Mouse (Mus musculus) limb, embryonic 15.5 days (tissue): ENCODE results near the gene Gpd2. TPM values are rescaled to one million over a fixed set of nuclear protein-coding genes. Genes with fewer than 3 reads are reported as not detected.

Experiments used
- ATAC-seq: fragments of 200-750 bp; cut with Nextera tagmentation; 2 replicates; pipeline ENCODE4 v1.8.0; 2017; ENCODE audit warnings: low read depth, moderate TSS enrichment; ENCODE audit not compliant: insufficient number of reproducible peaks, low FRiP score, low TSS enrichment
- H3K27ac ChIP-seq: fragments of 300-500 bp; sonication (generic); 2 replicates; pipeline ENCODE4 v1.5.1; 2015; ENCODE audit warnings: moderate library complexity, mild to moderate bottlenecking, inconsistent platforms
- H3K27me3 ChIP-seq: fragments of 300-500 bp; sonication (generic); 2 replicates; pipeline ENCODE4 v1.6.1; 2015; ENCODE audit warnings: inconsistent platforms
- H3K36me3 ChIP-seq: fragments of 300-500 bp; sonication (generic); 2 replicates; pipeline ENCODE4 v1.6.1; 2015; ENCODE audit warnings: inconsistent platforms
- H3K4me1 ChIP-seq: fragments of 300-500 bp; sonication (generic); 2 replicates; pipeline ENCODE4 v1.6.1; 2015; ENCODE audit warnings: inconsistent platforms
- H3K4me2 ChIP-seq: fragments of 300-500 bp; sonication (generic); 2 replicates; pipeline ENCODE4 v1.6.1; 2015; ENCODE audit warnings: mild to moderate bottlenecking, inconsistent platforms
- H3K4me3 ChIP-seq: fragments of 300-500 bp; sonication (generic); 2 replicates; pipeline ENCODE4 v1.5.1; 2015; ENCODE audit warnings: mild to moderate bottlenecking, inconsistent platforms
- H3K9ac ChIP-seq: fragments of 300-500 bp; sonication (generic); 2 replicates; pipeline ENCODE4 v1.6.1; 2015; ENCODE audit warnings: inconsistent platforms
- H3K9me3 ChIP-seq: fragments of 300-500 bp; sonication (generic); 2 replicates; pipeline ENCODE4 v1.6.1; 2016; ENCODE audit warnings: inconsistent platforms
- WGBS: fragments of 180-500 bp; shearing (Covaris S2); methylation state at CpG from one replicate; pipeline ENCODE4 v1.1.7; 2015; 5-methylcytosine and 5-hydroxymethylcytosine counted together
- polyA plus RNA-seq: library from polyadenylated mRNA; unstranded; fragments of >200 nt; fragmentation: Nextera tagmentation; extraction: Ambion mirVana; gene quantifications from 2 replicates; pipeline ENCODE4 v1.2.1, GENCODE M21; 2015

Gpd2 gene
- polyA plus RNA-seq, 1 experiment from 2014 or later: 12.5 TPM

DNA sequence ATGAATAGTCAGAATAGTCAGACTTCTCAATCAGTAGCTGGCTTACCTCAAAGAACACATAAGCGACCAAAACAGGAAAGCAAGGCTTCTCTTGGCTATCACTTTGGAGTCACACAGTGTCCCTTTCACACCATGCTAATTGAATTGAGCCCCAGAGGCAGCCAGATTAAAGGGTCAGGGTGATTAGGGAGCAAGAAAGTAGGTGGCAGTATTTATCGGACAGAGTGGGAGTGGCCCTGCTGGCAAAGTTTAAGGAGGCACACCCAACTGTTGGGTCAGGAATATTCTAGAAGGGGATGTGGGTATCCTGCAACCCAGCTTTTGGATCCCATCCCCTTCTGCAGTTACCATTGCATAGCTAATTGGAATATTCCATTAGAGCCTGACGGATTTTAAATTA is 80.9 kb downstream of the Gpd2 start:
- Histone ChIP-seq H3K4me2 (no peak overlapping the region), H3K36me3 (no peaks in the 10 kb centered on the region), H3K9ac (no peak overlapping the region), H3K27me3 (no peaks in the 10 kb centered on the region), H3K27ac (no peak overlapping the region), H3K4me3 (no peak overlapping the region), H3K9me3 (no peaks in the 10 kb centered on the region), H3K4me1 (no peaks in the 10 kb centered on the region)
- 55% methylated on average over 3 of the region's 3 CpGs for WGBS
- no peak for ATAC-seq

DNA sequence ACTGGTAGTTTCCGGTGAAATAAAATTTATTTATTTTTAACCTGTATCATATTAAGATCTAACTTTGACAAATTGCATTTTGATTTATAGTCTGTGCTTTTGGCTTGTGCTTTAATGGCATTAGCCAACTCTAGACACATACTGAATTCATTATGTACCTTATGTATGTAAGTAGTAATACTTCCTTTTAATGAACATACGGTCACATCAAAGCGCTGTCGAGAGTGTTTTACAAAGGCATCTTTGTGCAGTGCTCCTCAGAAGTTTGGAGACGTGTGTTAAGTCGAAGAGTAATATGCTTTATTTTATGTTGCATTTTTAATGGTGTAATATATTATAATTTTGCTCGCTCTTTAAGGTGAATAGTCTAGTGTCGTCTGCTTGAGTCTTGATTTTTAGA is 88.7 kb downstream of the Gpd2 start:
- no peak overlapping the region for H3K4me2 ChIP-seq
- no peak overlapping the region for H3K4me3 ChIP-seq
- no peaks in the 10 kb centered on the region for H3K27me3 ChIP-seq
- H3K9ac ChIP-seq: no peak overlapping the region
- H3K9me3 ChIP-seq: no peaks in the 10 kb centered on the region
- WGBS: 33% methylated on average over 8 of the region's 8 CpGs
- no peaks in the 10 kb centered on the region for H3K4me1 ChIP-seq
- no peak overlapping the region for H3K27ac ChIP-seq
- no peaks in the 10 kb centered on the region for H3K36me3 ChIP-seq
- ATAC-seq: no peak

DNA sequence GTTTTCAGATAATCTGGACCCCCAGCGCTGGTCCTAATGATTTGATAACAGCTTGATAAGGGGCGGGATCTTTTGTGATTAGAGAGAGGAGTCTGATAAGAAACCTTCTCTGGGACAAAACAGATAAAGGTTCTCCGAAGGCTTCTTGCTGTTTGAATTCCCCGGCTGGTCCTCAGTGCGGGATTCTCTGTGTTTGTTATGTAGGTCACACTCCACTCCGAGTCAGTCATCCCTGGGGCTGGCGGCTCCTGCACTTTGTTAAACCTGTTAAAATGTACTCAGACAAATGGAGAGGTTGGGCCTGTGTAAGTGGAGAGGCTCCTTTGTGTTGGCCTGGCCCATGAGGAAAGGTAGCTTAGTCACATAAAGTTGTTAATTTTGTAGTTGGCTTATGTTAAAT is 91.9 kb downstream of the Gpd2 start:
- ATAC-seq: no peak
- H3K36me3 ChIP-seq: no peaks in the 10 kb centered on the region
- H3K27me3 ChIP-seq: no peaks in the 10 kb centered on the region
- H3K4me1 ChIP-seq: no peaks in the 10 kb centered on the region
- H3K9me3 ChIP-seq: no peaks in the 10 kb centered on the region
- H3K4me3 ChIP-seq: no peak overlapping the region
- 78% methylated on average over 7 of the region's 7 CpGs for WGBS
- no peak overlapping the region for H3K27ac ChIP-seq
- H3K4me2 ChIP-seq: no peak overlapping the region
- no peak overlapping the region for H3K9ac ChIP-seq

DNA sequence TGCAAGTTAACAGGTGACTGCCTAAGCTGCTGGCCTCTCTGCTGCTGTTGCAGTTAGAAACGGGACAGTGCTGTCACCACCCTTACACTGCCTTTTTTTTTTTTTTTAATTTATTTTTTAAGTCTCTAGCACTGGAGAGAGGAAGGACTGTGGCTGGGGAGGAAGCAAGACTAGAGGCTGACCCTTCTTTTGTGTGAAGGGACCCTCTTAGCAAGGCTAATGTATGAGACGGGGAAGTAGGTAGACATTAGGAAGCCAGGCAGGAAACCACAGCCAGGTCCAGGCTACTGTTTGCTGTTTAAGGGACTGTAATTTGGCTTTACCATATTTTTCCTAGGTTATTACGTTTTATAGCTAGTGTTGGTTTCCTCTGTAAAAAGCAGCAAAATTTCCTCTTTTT is 93.4 kb downstream of the Gpd2 start:
- Histone ChIP-seq H3K4me3 (no peak overlapping the region), H3K9me3 (no peaks in the 10 kb centered on the region), H3K9ac (no peak overlapping the region), H3K36me3 (no peaks in the 10 kb centered on the region), H3K27ac (no peak overlapping the region), H3K4me1 (no peaks in the 10 kb centered on the region), H3K27me3 (no peaks in the 10 kb centered on the region), H3K4me2 (no peak overlapping the region)
- ATAC-seq: no peak
- 32% methylated on average over 3 of the region's 3 CpGs for WGBS

DNA sequence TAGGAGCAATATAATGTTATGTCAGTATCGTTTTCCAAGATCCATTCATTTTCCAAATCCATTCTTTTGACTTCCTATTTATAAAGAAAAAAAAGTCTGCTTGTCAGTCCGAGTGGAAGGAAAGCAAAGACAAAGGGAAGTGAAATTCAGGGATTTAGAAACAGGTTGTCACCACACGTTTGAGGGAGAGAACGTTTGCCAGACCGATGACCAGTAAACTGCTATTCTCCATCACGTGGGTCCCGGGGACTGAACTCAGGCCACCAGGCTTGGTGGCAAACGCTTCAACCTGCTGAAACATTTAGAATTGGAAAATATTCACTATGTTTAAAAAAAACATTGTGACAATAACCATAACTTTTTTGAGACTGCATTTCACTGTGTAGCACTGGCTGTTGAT is 93.8 kb downstream of the Gpd2 start:
- no peaks in the 10 kb centered on the region for H3K4me1 ChIP-seq
- H3K27me3 ChIP-seq: no peaks in the 10 kb centered on the region
- H3K9ac ChIP-seq: no peak overlapping the region
- H3K4me2 ChIP-seq: no peak overlapping the region
- H3K4me3 ChIP-seq: no peak overlapping the region
- ATAC-seq: no peak
- no peak overlapping the region for H3K27ac ChIP-seq
- 71% methylated on average over 8 of the region's 8 CpGs for WGBS
- H3K36me3 ChIP-seq: no peaks in the 10 kb centered on the region
- H3K9me3 ChIP-seq: no peaks in the 10 kb centered on the region

DNA sequence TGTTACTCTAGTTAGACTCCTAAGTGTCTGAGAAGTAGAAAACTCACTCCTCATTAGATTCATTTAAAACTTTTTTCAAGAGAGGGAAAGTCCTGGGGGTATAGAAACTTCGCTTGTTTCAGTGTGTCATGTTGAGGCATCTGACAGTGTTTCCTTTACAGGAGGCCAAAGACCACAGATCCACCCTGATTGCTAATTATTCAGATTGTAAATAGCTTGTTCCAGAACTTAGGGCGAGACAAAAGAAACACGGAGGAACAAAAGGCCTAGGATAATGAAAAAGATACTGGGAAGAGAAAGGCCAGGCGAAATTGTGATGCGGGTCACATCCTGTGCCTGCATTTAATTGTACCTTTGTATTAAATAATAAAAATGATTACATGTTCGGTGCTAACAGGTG is 96.0 kb downstream of the Gpd2 start:
- WGBS: 82% methylated on average over 6 of the region's 6 CpGs

DNA sequence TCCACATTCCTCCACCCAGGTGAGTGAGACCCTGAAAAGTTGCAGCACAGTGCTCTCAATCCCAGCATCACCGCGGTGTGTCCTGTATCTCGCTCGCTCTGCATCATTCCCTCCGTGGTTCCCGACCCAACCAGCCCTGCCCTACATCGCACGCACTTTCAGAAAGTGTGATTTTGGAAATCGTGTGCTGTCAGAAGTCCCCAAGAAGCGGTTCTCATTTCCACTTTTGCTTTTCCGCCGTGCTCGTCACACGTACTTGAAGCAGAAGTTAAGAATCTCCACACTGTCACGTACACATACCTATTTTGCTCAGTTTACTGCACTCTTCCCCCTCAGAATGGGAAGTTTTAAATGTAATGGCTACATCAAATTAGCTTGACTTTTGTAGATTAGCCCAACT is 98.0 kb downstream of the Gpd2 start:
- Histone ChIP-seq H3K4me2 (no peak overlapping the region), H3K36me3 (no peaks in the 10 kb centered on the region), H3K4me1 (no peaks in the 10 kb centered on the region), H3K9me3 (no peaks in the 10 kb centered on the region), H3K9ac (no peak overlapping the region), H3K27ac (no peak overlapping the region), H3K27me3 (no peaks in the 10 kb centered on the region), H3K4me3 (no peak overlapping the region)
- ATAC-seq: no peak
- 90% methylated on average over 15 of the region's 15 CpGs for WGBS

More for the DNA sequence above, 96.0 kb downstream of the Gpd2 start:
- Histone ChIP-seq H3K4me1 (no peaks in the 10 kb centered on the region), H3K9me3 (no peaks in the 10 kb centered on the region), H3K4me2 (no peak overlapping the region), H3K27ac (no peak overlapping the region), H3K27me3 (no peaks in the 10 kb centered on the region), H3K36me3 (no peaks in the 10 kb centered on the region), H3K9ac (no peak overlapping the region), H3K4me3 (no peak overlapping the region)
- ATAC-seq: no peak

DNA sequence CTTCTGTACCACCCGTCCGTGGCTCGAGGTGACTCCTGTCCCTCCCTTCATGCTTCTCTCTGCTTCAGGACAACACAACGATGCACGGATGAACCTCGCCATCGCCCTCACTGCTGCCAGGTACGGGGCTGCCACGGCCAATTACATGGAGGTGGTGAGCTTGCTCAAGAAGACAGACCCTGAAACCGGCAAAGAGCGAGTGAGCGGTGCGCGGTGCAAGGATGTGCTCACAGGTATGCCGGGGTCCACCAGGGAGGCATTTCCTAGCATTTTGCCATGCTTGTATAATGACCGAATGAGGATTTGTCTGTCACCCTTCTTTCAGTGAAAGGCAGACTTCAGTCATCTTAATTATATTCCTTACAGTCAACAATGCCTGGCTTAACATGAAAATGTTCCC is 101.3 kb downstream of the Gpd2 start:
- ATAC-seq: no peak
- Histone ChIP-seq H3K9me3 (no peaks in the 10 kb centered on the region), H3K36me3 (no peaks in the 10 kb centered on the region), H3K4me1 (no peaks in the 10 kb centered on the region), H3K9ac (no peak overlapping the region), H3K4me3 (no peak overlapping the region), H3K4me2 (no peak overlapping the region), H3K27me3 (no peaks in the 10 kb centered on the region), H3K27ac (no peak overlapping the region)
- 93% methylated on average over 16 of the region's 16 CpGs for WGBS

DNA sequence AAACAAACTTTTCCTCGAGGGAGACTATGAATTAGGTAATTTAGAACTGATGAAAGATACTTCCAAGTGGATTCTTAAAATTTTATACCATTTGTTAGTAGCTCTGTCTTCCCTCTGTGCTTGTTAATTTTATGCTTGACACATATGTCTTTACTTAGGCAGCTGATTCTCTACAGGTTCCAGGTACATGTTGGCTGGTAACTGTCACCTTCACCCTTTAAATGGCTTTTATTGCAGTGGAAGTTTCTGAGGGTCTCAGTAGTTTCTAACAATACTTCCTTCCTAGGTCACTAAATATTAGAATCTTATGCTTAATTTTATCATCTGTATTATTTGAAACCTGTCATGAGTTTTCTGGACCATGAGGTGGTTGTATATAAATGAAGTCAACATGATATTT is 105.5 kb downstream of the Gpd2 start:
- H3K4me1 ChIP-seq: no peaks in the 10 kb centered on the region
- no peaks in the 10 kb centered on the region for H3K27me3 ChIP-seq
- no peaks in the 10 kb centered on the region for H3K9me3 ChIP-seq
- H3K36me3 ChIP-seq: no peaks in the 10 kb centered on the region
- no peak overlapping the region for H3K27ac ChIP-seq
- ATAC-seq: no peak
- H3K4me3 ChIP-seq: no peak overlapping the region
- H3K9ac ChIP-seq: no peak overlapping the region
- H3K4me2 ChIP-seq: no peak overlapping the region
- WGBS: 10% methylated on average over 1 of the region's 1 CpGs

DNA sequence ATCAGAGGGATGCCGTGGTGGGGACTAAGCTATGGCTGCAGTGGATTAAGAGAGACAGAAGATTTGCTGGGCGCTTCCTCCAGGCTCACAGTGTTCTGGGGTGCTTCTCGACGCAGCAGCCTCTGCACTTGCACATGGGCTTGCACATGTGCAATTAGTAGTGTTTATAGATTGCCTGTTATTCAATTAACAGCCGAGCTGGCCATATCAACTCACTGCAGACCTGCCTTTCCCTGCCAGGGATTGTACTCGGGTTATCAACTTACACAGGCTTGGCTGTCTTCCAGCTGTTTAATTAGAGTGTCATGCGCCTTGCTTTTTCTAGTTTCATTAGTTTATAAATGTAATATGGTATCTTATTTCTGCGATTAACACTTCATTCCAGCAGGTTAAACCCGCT is 113.2 kb downstream of the Gpd2 start:
- no peak overlapping the region for H3K4me2 ChIP-seq
- H3K9ac ChIP-seq: no peak overlapping the region
- WGBS: 25% methylated on average over 9 of the region's 9 CpGs
- peaks cover 3% of the 10 kb centered on the region; the same call in 1 of the 2 replicates for H3K4me1 ChIP-seq
- no peak overlapping the region for H3K27ac ChIP-seq
- H3K27me3 ChIP-seq: no peaks in the 10 kb centered on the region
- H3K36me3 ChIP-seq: no peaks in the 10 kb centered on the region
- no peak overlapping the region for H3K4me3 ChIP-seq
- H3K9me3 ChIP-seq: no peaks in the 10 kb centered on the region
- ATAC-seq: no peak

DNA sequence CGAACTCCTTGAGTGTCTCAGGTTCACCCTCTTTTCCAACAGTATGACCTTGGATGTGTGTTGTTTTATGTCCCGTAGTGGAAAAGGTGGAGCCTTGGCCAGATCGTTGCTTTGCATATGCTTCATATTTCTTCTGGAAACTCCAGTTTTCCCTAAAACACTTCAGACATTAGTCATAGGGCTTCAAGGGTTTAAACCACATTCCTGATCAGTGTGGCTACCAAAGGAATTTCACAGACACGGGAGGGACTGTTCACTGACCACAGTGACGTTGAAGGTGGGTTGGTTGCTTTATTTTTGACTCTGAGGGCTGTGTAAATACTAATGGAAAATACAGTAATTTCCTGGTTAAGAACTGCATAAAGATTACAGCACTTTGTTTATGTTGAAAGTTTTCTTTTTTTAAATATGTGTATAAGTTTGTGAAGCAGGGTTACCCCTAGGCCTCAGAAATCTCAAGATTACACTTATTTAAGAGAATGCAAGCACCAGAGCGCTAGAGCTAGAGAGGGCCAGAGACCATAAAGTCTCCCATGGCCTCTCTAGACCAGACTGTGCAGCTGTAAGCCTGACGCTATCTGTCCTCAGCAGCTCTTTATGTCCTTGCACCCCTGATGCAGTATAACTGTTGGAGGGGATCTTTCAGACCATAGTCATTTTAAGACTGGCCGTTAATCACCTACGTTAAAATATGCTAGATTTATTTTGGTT is 116.4 kb downstream of the Gpd2 start:
- Histone ChIP-seq H3K4me3 (no peak overlapping the region), H3K36me3 (peaks cover 3% of the 10 kb centered on the region; the same call in 1 of the 2 replicates), H3K27ac (no peak overlapping the region; the same call in 1 of the 2 replicates), H3K4me2 (no peak overlapping the region), H3K27me3 (no peaks in the 10 kb centered on the region), H3K9ac (no peak overlapping the region), H3K9me3 (no peaks in the 10 kb centered on the region), H3K4me1 (peaks cover 3% of the 10 kb centered on the region; the same call in 1 of the 2 replicates)
- no peak for ATAC-seq
- WGBS: 64% methylated on average over 9 of the region's 9 CpGs

DNA sequence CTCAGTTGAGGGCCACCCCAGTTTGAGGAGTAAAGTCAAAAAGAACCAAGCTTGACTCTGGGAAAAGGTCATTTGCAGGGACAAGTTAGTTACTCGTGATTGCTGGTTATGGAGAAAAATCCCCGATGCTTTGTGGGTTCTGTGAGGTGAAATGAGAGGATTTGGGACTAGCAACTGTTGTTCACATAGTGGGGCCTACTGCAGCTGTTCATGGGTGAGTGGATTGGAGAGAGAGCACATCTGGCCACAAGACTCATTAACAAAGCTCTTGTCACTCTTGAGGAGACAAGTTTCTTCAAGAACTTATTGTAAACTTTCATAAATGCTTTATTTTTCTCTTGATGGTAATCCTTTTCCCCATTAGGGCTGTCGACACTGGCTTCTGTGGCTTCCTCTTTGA is 117.4 kb downstream of the Gpd2 start:
- 64% methylated on average over 3 of the region's 3 CpGs for WGBS
- H3K27ac ChIP-seq: no peak overlapping the region
- no peak overlapping the region for H3K4me2 ChIP-seq
- no peak for ATAC-seq
- no peaks in the 10 kb centered on the region for H3K9me3 ChIP-seq
- no peak overlapping the region for H3K9ac ChIP-seq
- H3K4me3 ChIP-seq: no peak overlapping the region
- H3K36me3 ChIP-seq: peaks cover 3% of the 10 kb centered on the region; the same call in 1 of the 2 replicates
- peaks cover 3% of the 10 kb centered on the region; the same call in 1 of the 2 replicates for H3K4me1 ChIP-seq
- no peaks in the 10 kb centered on the region for H3K27me3 ChIP-seq
